Mouse (Mus musculus) limb, embryonic 14.5 days (tissue): Measurements from ENCODE around the gene Agk. TPM values are rescaled to one million over a fixed set of nuclear protein-coding genes. Genes with fewer than 3 reads are reported as not detected.

Experiments used
- ATAC-seq: fragments of 200-750 bp; cut with Nextera tagmentation; 2 replicates; pipeline ENCODE4 v1.8.0; 2017; ENCODE audit warnings: low read depth, moderate number of reproducible peaks, moderate TSS enrichment; ENCODE audit not compliant: low FRiP score
- DNase-seq: peaks from one replicate; pipeline ENCODE4 v3.0.0-alpha.2; 2015; ENCODE audit warnings: low spot score
- H3K27ac ChIP-seq: fragments of 300-500 bp; sonication (generic); replicated peaks from 2 replicates; pipeline ENCODE4 v1.5.1; 2014; ENCODE audit warnings: low read depth, mild to moderate bottlenecking, low read length, moderate library complexity, mixed read lengths
- H3K27me3 ChIP-seq: fragments of 300-500 bp; sonication (generic); 2 replicates; pipeline ENCODE4 v1.6.1; 2014; ENCODE audit warnings: low read length, mixed read lengths; ENCODE audit not compliant: control insufficient read depth, insufficient read depth
- H3K36me3 ChIP-seq: fragments of 300-500 bp; sonication (generic); 2 replicates; pipeline ENCODE4 v1.6.1; 2014; ENCODE audit warnings: mild to moderate bottlenecking, low read length, moderate library complexity, mixed read lengths; ENCODE audit not compliant: control insufficient read depth, insufficient read depth
- H3K4me1 ChIP-seq: fragments of 300-500 bp; sonication (generic); 2 replicates; pipeline ENCODE4 v1.6.1; 2014; ENCODE audit warnings: antibody characterized with exemption, low read length, mixed read lengths; ENCODE audit not compliant: control insufficient read depth, insufficient read depth
- H3K4me2 ChIP-seq: fragments of 300-500 bp; sonication (generic); replicated peaks from 2 replicates; pipeline ENCODE4 v1.6.1; 2014; ENCODE audit warnings: low read depth, mild to moderate bottlenecking, low read length, moderate library complexity; ENCODE audit not compliant: severe bottlenecking
- H3K4me3 ChIP-seq: fragments of 300-500 bp; sonication (generic); replicated peaks from 2 replicates; pipeline ENCODE4 v1.5.1; 2014; ENCODE audit warnings: low read length
- H3K9ac ChIP-seq: fragments of 300-500 bp; sonication (generic); 2 replicates; pipeline ENCODE4 v1.6.1; 2014; ENCODE audit warnings: mild to moderate bottlenecking, low read depth, low read length, moderate library complexity; ENCODE audit not compliant: severe bottlenecking
- H3K9me3 ChIP-seq: fragments of 300-500 bp; sonication (generic); 2 replicates; pipeline ENCODE4 v1.6.1; 2016; ENCODE audit warnings: low read length; ENCODE audit not compliant: control insufficient read depth
- POLR2A ChIP-seq: fragments of 200-500 bp; IDR thresholded peaks from 2 replicates; pipeline ENCODE4 v1.8.0; 2012; ENCODE audit warnings: inconsistent platforms, mild to moderate bottlenecking, moderate library complexity, borderline replicate concordance; ENCODE audit not compliant: insufficient read depth, insufficient read length; ENCODE audit errors: extremely low read depth
- WGBS: fragments of 180-500 bp; shearing (Covaris S2); extraction: QIAGEN DNeasy Blood & Tissue Kit; methylation state at CpG from one replicate; pipeline ENCODE4 v1.1.7; 2014; 5-methylcytosine and 5-hydroxymethylcytosine counted together
- polyA plus RNA-seq, 2 experiments: library from polyadenylated mRNA; depleted of rRNA in 1 of 2; stranded (reverse) in 1 of 2; unstranded in 1 of 2; fragments of >200 nt; fragmentation: Nextera tagmentation in 1 of 2; extraction: Ambion mirVana in 1 of 2; gene quantifications; 2 replicates each; pipeline versions ENCODE4 v1.2.1 to v1.2.3; 2012 to 2014

Gene Agk
- polyA plus RNA-seq, 2 experiments = 32.1 to 43.5 TPM

DNA sequence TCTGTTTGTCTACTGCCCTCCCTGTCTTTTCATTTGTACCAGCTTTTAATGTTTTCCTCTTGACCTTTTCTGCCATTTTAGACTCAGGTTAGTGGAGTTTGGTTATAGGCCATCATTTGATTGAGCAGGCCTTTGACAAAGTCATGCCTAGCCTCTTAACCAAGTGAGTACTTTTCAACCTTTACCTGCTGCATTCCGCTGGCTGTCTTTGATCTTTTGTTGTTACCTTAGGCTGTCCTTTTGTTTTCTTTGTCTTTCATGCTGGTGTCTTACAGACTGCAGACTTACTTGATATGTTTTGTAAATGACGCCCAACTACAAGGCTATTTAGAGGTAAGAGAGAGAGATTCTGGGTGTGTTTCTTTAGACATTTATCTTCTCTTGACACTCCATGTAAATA, 8.5 kb downstream of the Agk start:
- no peak overlapping the region for H3K27ac ChIP-seq
- no peaks in the 10 kb centered on the region for H3K27me3 ChIP-seq
- H3K36me3 ChIP-seq = peaks cover 46% of the 10 kb centered on the region
- WGBS = 79% methylated on average over 2 of the region's 2 CpGs
- H3K4me1 ChIP-seq = no peaks in the 10 kb centered on the region
- ATAC-seq (no peak), DNase-seq (no peak)
- no peak for TF ChIP-seq POLR2A
- H3K9me3 ChIP-seq = no peaks in the 10 kb centered on the region
- no peak overlapping the region for H3K4me3 ChIP-seq
- H3K4me2 ChIP-seq = no peak overlapping the region
- H3K9ac ChIP-seq = no peak overlapping the region

DNA sequence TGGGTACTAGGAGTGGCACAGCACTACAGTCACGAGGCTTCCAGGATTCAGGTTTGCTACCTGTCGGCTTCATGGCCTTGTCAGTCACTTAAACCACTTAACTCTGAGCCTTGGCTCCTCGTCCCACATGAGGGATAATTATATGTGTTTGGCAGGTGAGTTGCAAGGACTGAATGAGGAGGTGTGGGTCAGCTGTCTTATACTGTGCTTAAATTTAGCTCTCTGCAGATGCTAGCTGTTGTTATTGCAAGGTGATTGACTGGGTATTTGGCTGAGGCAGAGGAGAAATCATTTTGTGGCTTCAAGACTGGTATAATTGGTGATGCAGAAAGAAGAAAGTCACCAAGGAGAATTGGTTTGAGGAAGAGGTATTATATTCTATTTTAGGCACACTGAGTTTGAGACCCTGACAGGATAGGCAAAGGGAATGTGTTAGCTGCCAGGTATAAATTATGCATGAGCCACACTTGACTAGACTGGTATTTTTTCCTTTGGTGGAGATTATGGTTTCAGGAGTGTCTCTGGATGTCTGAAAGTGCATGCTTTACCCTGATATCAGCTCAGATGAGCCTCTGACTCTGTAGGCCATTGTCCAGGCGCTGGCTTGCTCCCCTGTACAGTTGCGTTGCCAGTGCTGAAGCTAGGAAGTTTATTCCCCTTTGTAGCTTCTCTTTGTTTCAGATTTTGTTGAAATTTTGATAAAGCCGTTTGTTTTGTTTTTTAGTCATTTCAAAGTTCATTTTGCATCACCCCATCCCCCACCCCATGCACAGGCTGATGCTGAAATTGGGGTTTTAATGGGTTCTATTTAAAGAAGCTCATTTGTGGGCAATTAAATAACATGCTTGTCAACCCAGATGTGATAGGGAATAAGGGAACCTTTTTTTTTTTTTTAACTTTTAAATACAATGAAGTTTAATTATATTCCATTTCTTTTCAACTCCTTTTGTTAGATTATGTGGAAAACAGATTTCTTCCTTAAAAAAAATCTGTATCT, 12.1 kb downstream of the Agk start:
- DNase-seq = no peak
- Histone ChIP-seq H3K9me3 (no peaks in the 10 kb centered on the region), H3K4me2 (no peak overlapping the region), H3K4me3 (no peak overlapping the region), H3K36me3 (peaks cover 37% of the 10 kb centered on the region), H3K4me1 (no peaks in the 10 kb centered on the region), H3K9ac (no peak overlapping the region), H3K27ac (no peak overlapping the region), H3K27me3 (no peaks in the 10 kb centered on the region)
- no peak for TF ChIP-seq POLR2A
- ATAC-seq = no peak
- WGBS = 86% methylated on average over 6 of the region's 6 CpGs

DNA sequence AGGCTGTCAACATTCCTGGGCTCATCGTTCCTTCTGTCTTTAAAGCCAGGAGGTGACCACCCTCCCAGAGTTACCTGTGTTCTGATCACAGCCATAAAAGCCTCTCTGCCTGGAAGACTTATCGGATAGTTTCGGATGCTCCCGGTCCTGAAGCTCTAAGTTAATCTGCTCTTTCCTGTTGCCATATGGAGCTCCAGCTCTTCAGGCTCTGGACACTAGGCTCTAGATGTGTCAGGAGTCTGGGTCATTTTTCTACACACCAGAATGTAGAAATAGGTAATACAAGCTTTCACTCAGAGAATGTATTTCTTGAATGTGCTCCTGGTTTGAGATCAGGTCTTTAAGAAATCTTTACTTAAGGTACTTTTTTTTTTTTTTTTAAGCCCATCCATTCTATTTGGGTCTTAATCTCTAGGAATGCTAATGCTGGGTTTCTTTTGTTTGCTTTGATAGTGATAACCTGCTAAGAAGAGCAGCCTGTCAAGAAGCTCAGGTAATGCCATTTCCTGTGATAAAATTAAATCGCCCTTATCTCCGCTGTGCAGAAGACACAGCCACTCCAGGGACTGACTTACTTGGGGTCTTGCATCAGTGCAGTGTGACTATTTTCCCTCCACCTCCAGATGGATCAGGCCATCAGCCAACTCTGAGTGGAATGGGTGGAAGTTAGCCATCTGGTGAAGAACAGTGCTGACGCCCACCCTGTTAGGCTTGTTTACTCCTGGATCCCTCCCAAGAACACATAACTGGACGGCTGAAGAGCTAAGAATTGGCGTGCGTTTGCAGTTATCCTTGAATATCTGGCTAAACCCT, 22.2 kb downstream of the Agk start:
- Histone ChIP-seq H3K4me1 (no peaks in the 10 kb centered on the region), H3K27me3 (no peaks in the 10 kb centered on the region), H3K9ac (no peak overlapping the region), H3K36me3 (peaks cover 5% of the 10 kb centered on the region), H3K9me3 (no peaks in the 10 kb centered on the region), H3K27ac (no peak overlapping the region), H3K4me3 (no peak overlapping the region), H3K4me2 (no peak overlapping the region)
- WGBS = 64% methylated on average over 10 of the region's 10 CpGs
- peak; percentile 84 for DNase-seq
- no peak for TF ChIP-seq POLR2A
- ATAC-seq = peak; percentile 80

DNA sequence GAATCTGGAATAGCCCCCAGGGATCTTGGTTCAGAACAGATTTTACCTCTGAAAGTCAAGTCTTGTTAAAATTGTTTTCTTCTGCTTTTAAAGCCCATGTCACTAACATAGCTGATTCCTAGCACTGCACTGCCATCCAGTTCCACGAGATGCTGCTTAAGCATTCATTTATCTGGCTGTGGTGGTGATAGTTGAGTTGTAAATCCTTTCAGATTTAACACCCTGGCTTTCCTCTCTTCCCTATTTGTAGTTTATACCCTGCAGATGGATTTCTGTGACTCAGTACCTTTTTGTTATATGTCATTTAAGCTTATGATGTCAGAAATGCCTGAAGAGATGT, 22.8 kb downstream of the Agk start:
- no peaks in the 10 kb centered on the region for H3K9me3 ChIP-seq
- DNase-seq = no peak
- H3K4me3 ChIP-seq = no peak overlapping the region
- no peaks in the 10 kb centered on the region for H3K4me1 ChIP-seq
- H3K36me3 ChIP-seq = peaks cover 11% of the 10 kb centered on the region
- H3K9ac ChIP-seq = no peak overlapping the region
- no peak overlapping the region for H3K27ac ChIP-seq
- TF ChIP-seq POLR2A = no peak
- H3K4me2 ChIP-seq = no peak overlapping the region
- no peaks in the 10 kb centered on the region for H3K27me3 ChIP-seq
- 75% methylated on average over 1 of the region's 1 CpGs for WGBS
- ATAC-seq = no peak; the same call in 1 of the 2 replicates

DNA sequence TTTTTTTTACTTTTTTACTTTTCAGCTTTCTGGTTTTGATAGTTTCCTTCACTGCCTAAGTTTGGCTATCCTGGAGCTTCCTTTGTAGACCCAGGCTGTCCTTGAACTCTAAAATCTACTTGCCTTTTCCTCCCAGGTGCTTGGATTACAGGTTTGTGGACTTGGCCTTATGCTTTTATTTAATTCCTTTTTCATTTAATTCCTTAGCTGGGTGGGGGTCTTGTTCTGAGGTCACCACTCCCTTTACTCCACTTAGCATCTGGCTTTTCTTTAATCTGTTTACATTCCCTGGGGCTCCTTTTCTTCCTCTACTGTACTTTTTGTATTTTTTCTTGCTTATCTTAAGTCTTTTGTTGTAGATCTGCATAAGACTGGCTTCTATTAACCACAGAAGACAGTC, 25.1 kb downstream of the Agk start:
- H3K4me1 ChIP-seq = no peaks in the 10 kb centered on the region
- ATAC-seq = no peak
- H3K36me3 ChIP-seq = peaks cover 23% of the 10 kb centered on the region
- H3K27ac ChIP-seq = no peak overlapping the region
- H3K4me3 ChIP-seq = no peak overlapping the region
- no peak for TF ChIP-seq POLR2A
- H3K4me2 ChIP-seq = no peak overlapping the region
- H3K27me3 ChIP-seq = no peaks in the 10 kb centered on the region
- no peaks in the 10 kb centered on the region for H3K9me3 ChIP-seq
- DNase-seq = no peak
- no peak overlapping the region for H3K9ac ChIP-seq
